Mouse (Mus musculus) cerebellum, adult 2 months (tissue): Measurements from ENCODE around the gene Ssh2.

Source experiments
- CTCF ChIP-seq: fragments of 200-500 bp; IDR thresholded peaks from 2 replicates; pipeline ENCODE4 v1.5.1; 2011; ENCODE audit warnings: low read depth, mild to moderate bottlenecking, control low read depth, low read length, moderate library complexity, borderline replicate concordance; ENCODE audit not compliant: insufficient read depth
- POLR2A ChIP-seq: fragments of 200-500 bp; IDR thresholded peaks from 2 replicates; pipeline ENCODE4 v1.6.1; 2011; ENCODE audit warnings: low read length, control low read depth, borderline replicate concordance; ENCODE audit not compliant: insufficient read depth

DNA sequence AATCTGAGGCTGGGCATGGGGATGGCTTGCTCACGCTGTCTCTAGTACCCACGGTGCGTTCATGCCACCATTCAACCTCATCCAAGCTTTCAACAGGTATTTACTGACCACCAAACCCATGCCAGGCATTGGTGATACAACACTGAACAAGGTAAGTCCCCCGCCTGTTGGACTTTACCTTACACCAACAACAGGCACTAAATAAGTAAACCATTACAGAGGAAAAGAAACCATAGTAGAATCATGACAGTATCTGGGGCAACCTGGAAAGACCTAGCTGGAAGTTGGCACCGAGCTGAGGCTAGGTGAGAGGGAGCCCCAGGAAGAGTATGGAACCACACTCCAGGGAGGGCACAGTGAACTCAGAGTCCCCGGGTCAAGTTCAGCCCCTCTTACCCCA, 260.8 kb downstream of the Ssh2 start:
- no peak for TF ChIP-seq CTCF
- TF ChIP-seq POLR2A, result no peak
